Mouse (Mus musculus) Patski (cell line): ENCODE measurements at regions not wholly inside any gene's neighbourhood (a gene's known extent, or its start where the extent isn't known, plus 50 kb on each side); places are given as distances from the start of the nearest gene placed in this dataset.

ENCODE experiments used
- ATAC-seq: fragments of 100-300 bp; one replicate; pipeline ENCODE4 v1.8.0; 2021
- CTCF ChIA-PET: fragments of 350-600 bp; sonication (Branson Sonifier 250); formaldehyde crosslinking; loops from one replicate; lab custom pipeline; 2022; ENCODE audit warnings: inconsistent platforms; lab: Charles Lee
- POLR2A ChIA-PET: fragments of 350-600 bp; sonication (Branson Sonifier 250); formaldehyde crosslinking; loops from one replicate; lab custom pipeline; 2022; ENCODE audit warnings: antibody characterized with exemption, inconsistent platforms; lab: Charles Lee
- DNase-seq: peaks from one replicate; pipeline ENCODE4 v3.0.0-alpha.2; 2011; ENCODE audit warnings: low read depth, low spot score
- H3K27me3 ChIP-seq: fragments of 371-371 bp; one replicate; pipeline ENCODE4 v1.5.1; 2021
- CTCF ChIP-seq: fragments of 100-300 bp; IDR thresholded peaks from one replicate; pipeline ENCODE4 v1.5.1; 2021
- in situ Hi-C: fragments of 300-500 bp; cut with MboI; formaldehyde crosslinking; loops from 3 replicates; pipeline ENCODE4 v1.11.1; 2018; ENCODE audit warnings: low pct_unique_long_range_greater_than_20kb, mixed read lengths

- DNase-seq, result no peak
- in situ Hi-C loops, result no loop called here
- H3K27me3 ChIP-seq, result no peaks in the 10 kb centered on the region
- CTCF ChIA-PET, result no interaction called here
- no peak for ATAC-seq
- TF ChIP-seq CTCF, result no peak
- POLR2A ChIA-PET, result no interaction called here
Observed at GRCm38 (mm10) chr6:105549366-105549765, 128.1 kb upstream of the Cntn4 start.

DNA sequence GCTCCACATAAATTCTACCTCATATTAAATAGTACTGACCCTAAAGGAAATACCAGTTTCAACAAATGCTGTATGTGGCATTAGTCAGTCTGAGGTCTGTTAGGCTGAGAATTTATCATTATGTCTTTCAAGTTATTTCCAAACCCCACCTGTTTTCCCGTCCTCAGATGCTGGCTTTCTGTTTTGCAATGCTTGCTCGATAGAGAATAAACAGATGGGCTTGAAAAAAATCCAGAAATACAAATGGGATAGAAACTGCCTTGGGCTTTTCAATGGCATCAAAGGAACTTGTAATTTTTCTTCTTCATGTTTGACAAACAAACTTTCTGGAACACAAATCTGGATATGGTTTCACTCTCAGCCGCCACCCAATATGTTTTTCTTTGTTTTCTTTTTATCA is 109.2 kb upstream of the Cntn4 start:
- H3K27me3 ChIP-seq, result no peaks in the 10 kb centered on the region
- TF ChIP-seq CTCF, result no peak
- ChIA-PET CTCF (no interaction called here), POLR2A (no interaction called here)
- in situ Hi-C loops, result no loop called here
- ATAC-seq, result no peak
- no peak for DNase-seq

- in situ Hi-C loops, result no loop called here
- no peak for ATAC-seq
- H3K27me3 ChIP-seq, result no peaks in the 10 kb centered on the region
- TF ChIP-seq CTCF, result no peak
- CTCF ChIA-PET, result no interaction called here
- DNase-seq, result no peak
- POLR2A ChIA-PET, result no interaction called here
Observed at GRCm38 (mm10) chr6:105569103-105569502, 108.4 kb upstream of the Cntn4 start.

DNA sequence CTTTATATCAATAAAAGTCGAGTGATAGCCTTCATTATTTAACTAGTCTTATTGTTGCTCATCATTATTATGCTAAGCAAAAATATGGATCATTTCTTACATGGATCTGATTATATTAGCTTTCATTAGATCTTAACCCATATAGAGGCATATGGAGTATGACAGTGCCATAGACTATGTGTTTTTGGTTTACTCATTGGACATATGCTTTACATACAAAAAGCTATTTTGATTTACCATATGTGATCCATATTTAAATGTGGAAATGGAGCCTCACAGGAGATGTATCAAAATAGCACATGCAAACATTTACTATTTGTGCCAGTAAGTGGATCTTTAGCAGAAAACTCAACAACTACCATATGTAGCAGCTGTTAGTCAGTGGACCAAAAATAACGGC is 73.2 kb upstream of the Cntn4 start:
- no peaks in the 10 kb centered on the region for H3K27me3 ChIP-seq
- CTCF ChIA-PET, result interaction anchor here (1.2 kb wide), 1 partner anchor 13 kb away, joined by 3 read pairs; no protein-coding TSS in a partner anchor
- in situ Hi-C loops, result no loop called here
- no peak for TF ChIP-seq CTCF
- no peak for DNase-seq
- no peak for ATAC-seq
- POLR2A ChIA-PET, result no interaction called here
